Mouse (Mus musculus): Measurements from ENCODE around the gene Obsl1. TPM values are rescaled to one million over a fixed set of nuclear protein-coding genes. Genes with fewer than 3 reads are reported as not detected.

Obsl1 gene
- total and polyA plus RNA-seq, 3 experiments = 0.47 to 0.84 TPM; not detected in 1

DNA sequence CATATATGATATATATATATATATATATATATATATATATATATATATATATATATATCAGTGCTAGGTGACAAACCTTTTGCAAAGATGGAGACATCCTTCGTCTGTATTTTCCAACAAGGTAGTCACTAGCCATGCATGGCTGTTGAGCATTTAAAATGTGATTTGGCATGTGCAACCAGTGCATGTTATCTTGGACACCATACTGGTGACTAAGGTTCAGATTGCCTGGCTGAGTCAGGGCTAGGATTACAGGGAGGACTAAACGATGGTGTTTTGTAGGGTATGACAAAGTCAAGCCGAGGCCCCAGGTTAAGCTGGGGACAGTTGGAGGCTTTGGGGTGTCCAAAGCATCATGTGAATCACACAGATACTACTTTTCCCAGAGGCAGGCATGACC is 50.8 kb downstream of the Obsl1 start:
- Histone ChIP-seq H3K4me3 (replicated peaks in 1 of 3; ENCODE audit: low read depth in 2 of 3, low read length in 2 of 3, poor library complexity in 1 of 3) (no peak overlapping the region), H3K79me2 (replicated peaks; ENCODE audit: control insufficient read depth, extremely low read depth, insufficient read depth, poor library complexity, severe bottlenecking) (no peaks in the 10 kb centered on the region), H3K36me3 (replicated peaks in 1 of 2; ENCODE audit: control insufficient read depth in 1 of 2, insufficient read depth in 1 of 2, low read length in 1 of 2) (no peaks in the 10 kb centered on the region), H3K27me3 (replicated peaks) (peaks cover 90% of the 10 kb centered on the region), H3K27ac (ENCODE audit: insufficient read depth, low read depth) (no peak overlapping the region), H3K4me2 (ENCODE audit: insufficient read depth, low read depth, poor library complexity, severe bottlenecking) (no peak overlapping the region), H3K9me3 (replicated peaks; ENCODE audit: low read length) (no peaks in the 10 kb centered on the region), H3K9ac (ENCODE audit: insufficient read depth, low read depth) (no peak overlapping the region), H3K4me1 (ENCODE audit: control insufficient read depth in 1 of 2, insufficient read depth in 2 of 2) (peaks cover 0 to 5% of the 10 kb centered on the region in 2 experiments; a peak in 1 of 4 replicates)
- dilution Hi-C loops (cut with MboI; ENCODE audit: extremely low pct_ligation_motif_present, extremely low pct_unique_long_range_greater_than_20kb, low sequenced_read_pairs) (no loop called here), in situ Hi-C loops (cut with MboI; ENCODE audit: low pct_ligation_motif_present, low pct_unique_long_range_greater_than_20kb, low sequenced_read_pairs) (loop anchor here (25.0 kb wide), 1 partner anchor 518 kb away; the partner anchor contains the start of gene Cfap65)
- no peak for DNase-seq (ENCODE audit: extremely low read depth)
- TF ChIP-seq HCFC1 (IDR thresholded peaks at IDR 0.05; ENCODE audit: low read depth, low read length) = no peak
- TF ChIP-seq GABPA (IDR thresholded peaks at IDR 0.05; ENCODE audit: insufficient replicate concordance, low read depth, low read length) = no peak
- no peak for TF ChIP-seq NELFE (IDR thresholded peaks at IDR 0.05; ENCODE audit: low read depth, low read length)
- no peak for TF ChIP-seq BHLHE40 (IDR thresholded peaks at IDR 0.05; ENCODE audit: low read depth, low read length)
- no peak for TF ChIP-seq ZKSCAN1 (IDR thresholded peaks at IDR 0.05; ENCODE audit: borderline replicate concordance, low read depth, low read length)
- TF ChIP-seq CHD1 (IDR thresholded peaks at IDR 0.05; ENCODE audit: low read depth, low read length) = no peak
- no peak for TF ChIP-seq MEF2A (IDR thresholded peaks at IDR 0.05; ENCODE audit: borderline replicate concordance, low read depth, low read length)
- TF ChIP-seq MYC (IDR thresholded peaks at IDR 0.05; ENCODE audit: low read depth, low read length) = no peak
- no peak for TF ChIP-seq MAX (IDR thresholded peaks at IDR 0.05; ENCODE audit: low read length)
- no peak for TF ChIP-seq JUN (IDR thresholded peaks at IDR 0.05; ENCODE audit: insufficient read depth, low read depth, low read length)

DNA sequence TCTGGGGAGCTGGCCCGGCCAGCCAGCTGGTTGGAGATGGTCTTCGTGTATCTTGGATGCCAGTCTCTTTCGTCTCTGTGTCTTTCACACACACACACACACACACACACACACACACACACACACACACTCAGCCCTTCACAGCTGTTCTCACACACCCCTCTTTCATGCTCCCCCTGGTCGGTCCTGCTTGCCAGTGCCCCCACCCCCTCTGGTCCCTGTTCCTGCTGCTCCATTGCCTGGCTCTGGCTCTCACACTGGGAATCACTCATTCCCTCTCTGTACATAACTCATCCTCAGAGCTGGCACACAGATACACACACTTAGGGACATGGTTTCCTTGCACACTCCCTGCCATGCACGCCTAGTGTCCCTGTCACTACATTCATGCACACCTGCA is 54.4 kb downstream of the Obsl1 start:
- no peak overlapping the region for H3K4me2 ChIP-seq (ENCODE audit: insufficient read depth, low read depth, poor library complexity, severe bottlenecking)
- H3K9ac ChIP-seq (ENCODE audit: insufficient read depth, low read depth) = no peak overlapping the region
- no peaks in the 10 kb centered on the region for H3K9me3 ChIP-seq (replicated peaks; ENCODE audit: low read length)
- dilution Hi-C loops (cut with MboI; ENCODE audit: extremely low pct_ligation_motif_present, extremely low pct_unique_long_range_greater_than_20kb, low sequenced_read_pairs) (no loop called here), in situ Hi-C loops (cut with MboI; ENCODE audit: low pct_ligation_motif_present, low pct_unique_long_range_greater_than_20kb, low sequenced_read_pairs) (loop anchor here (25.0 kb wide), 1 partner anchor 515 kb away; the partner anchor contains the start of gene Cfap65)
- TF ChIP-seq BHLHE40 (IDR thresholded peaks at IDR 0.05; ENCODE audit: low read depth, low read length) (no peak), MAZ (IDR thresholded peaks at IDR 0.05; ENCODE audit: low read depth, low read length) (no peak), CHD1 (IDR thresholded peaks at IDR 0.05; ENCODE audit: low read depth, low read length) (no peak), JUND (conservative IDR thresholded peaks at IDR 0.05; ENCODE audit: low read depth, low read length) (no peak), PAX5 (IDR thresholded peaks at IDR 0.05; ENCODE audit: low read length) (no peak), EP300 (IDR thresholded peaks at IDR 0.05; ENCODE audit: low read length) (no peak), MEF2A (IDR thresholded peaks at IDR 0.05; ENCODE audit: borderline replicate concordance, low read depth, low read length) (no peak), USF2 (conservative IDR thresholded peaks at IDR 0.05; ENCODE audit: low read depth, low read length) (no peak), TBP (conservative IDR thresholded peaks at IDR 0.05; ENCODE audit: low read depth, low read length) (no peak), ZNF384 (IDR thresholded peaks at IDR 0.05; ENCODE audit: low read depth, low read length) (no peak), UBTF (IDR thresholded peaks at IDR 0.05; ENCODE audit: low read depth, low read length) (no peak), ELF1 (IDR thresholded peaks at IDR 0.05; ENCODE audit: low read depth, low read length) (no peak), POLR2AphosphoS2 (IDR thresholded peaks at IDR 0.05; ENCODE audit: low read depth, low read length) (no peak), MAX (IDR thresholded peaks at IDR 0.05; ENCODE audit: low read length) (no peak)
- H3K4me1 ChIP-seq (ENCODE audit: control insufficient read depth in 1 of 2, insufficient read depth in 2 of 2) = peaks cover 11 to 23% of the 10 kb centered on the region in 2 experiments
- DNase-seq (ENCODE audit: extremely low read depth) = no peak
- no peaks in the 10 kb centered on the region for H3K79me2 ChIP-seq (replicated peaks; ENCODE audit: control insufficient read depth, extremely low read depth, insufficient read depth, poor library complexity, severe bottlenecking)
- peaks cover 93% of the 10 kb centered on the region for H3K27me3 ChIP-seq (replicated peaks)
- no peak overlapping the region for H3K4me3 ChIP-seq (replicated peaks in 1 of 3; ENCODE audit: low read depth in 2 of 3, low read length in 2 of 3, poor library complexity in 1 of 3)
- no peak overlapping the region for H3K27ac ChIP-seq (ENCODE audit: insufficient read depth, low read depth)
- H3K36me3 ChIP-seq (replicated peaks in 1 of 2; ENCODE audit: control insufficient read depth in 1 of 2, insufficient read depth in 1 of 2, low read length in 1 of 2) = no peaks in the 10 kb centered on the region
